Comparison of ENCODE assay signal across 1 mouse cellular context in genomic region chr12:28635535-28636476, GRCm38 (mm10).
A peak's percentile ranks its signal among the peaks of the same experiment; 100 is the strongest.
TF ChIP-seq lines count a peak whose summit lies in the region.

Gene Rps7 (minus strand): TSS chr12:28635953.

TF ChIP-seq in MEL, 35 proteins besides CTCF, POLR2A, EP300 and RAD21 (continued from another document):
- TF ChIP-seq UBTF (IDR thresholded peaks at IDR 0.05; ENCODE audit: borderline replicate concordance, insufficient read depth, low read depth, low read length), result 0 out of 2 replicates have a peak, but pooled peaks have one; percentile 34
- no peak for TF ChIP-seq NRF1 (IDR thresholded peaks at IDR 0.05; ENCODE audit: insufficient read depth, low read depth, low read length, poor library complexity, severe bottlenecking)
- no peak for TF ChIP-seq GABPA (IDR thresholded peaks at IDR 0.05; ENCODE audit: low read depth, low read length)
- TF ChIP-seq ZKSCAN1 (IDR thresholded peaks at IDR 0.05; ENCODE audit: low read depth, low read length), result no peak
